Mouse (Mus musculus) megakaryocyte, embryonic 14.5 days (primary cell): Measurements from ENCODE around the gene Mmp8.

Experiments
- FLI1 ChIP-seq: IDR thresholded peaks from 2 replicates; pipeline ENCODE4 v1.6.1; 2012; ENCODE audit warnings: low read length, inconsistent platforms, mixed read lengths
- GATA1 ChIP-seq: IDR thresholded peaks from 3 replicates; pipeline ENCODE4 v1.6.1; 2012; ENCODE audit warnings: mixed read lengths, low read length, inconsistent platforms, borderline replicate concordance

DNA sequence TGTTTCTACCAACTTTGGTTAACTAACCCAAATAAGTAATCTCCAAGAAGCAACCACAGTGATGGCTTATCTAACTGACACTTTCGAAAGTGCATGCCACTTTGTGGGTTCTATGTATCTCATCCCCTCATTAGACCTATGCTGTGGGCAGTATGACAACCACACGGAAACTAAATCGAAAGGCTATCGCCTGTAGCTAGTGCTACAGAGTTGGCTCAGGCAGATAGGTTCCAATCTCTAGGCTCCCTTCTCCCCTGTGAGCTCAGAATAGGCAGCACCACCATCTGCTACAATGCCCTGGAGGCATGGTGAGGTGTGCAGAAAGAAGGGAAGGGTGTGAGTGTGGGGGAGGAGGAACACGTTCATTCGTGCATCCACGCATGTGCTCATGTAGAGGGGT is 13.9 kb downstream of the Mmp8 start:
- TF ChIP-seq GATA1 (no peak), FLI1 (no peak)
